Mouse (Mus musculus) CH12.LX (cell line): ENCODE results near the gene Zswim3. TPM values are rescaled to one million over a fixed set of nuclear protein-coding genes. Genes with fewer than 3 reads are reported as not detected.
A peak's percentile ranks its signal among the peaks of the same experiment; 100 is the strongest.

ENCODE experiments used
- DNase-seq: peaks from one replicate; pipeline ENCODE4 v3.0.0-alpha.2; 2013; ENCODE audit errors: extremely low read depth
- H3K27ac ChIP-seq: 2 replicates; pipeline ENCODE4 v1.5.1; 2012; ENCODE audit warnings: low read depth, mild to moderate bottlenecking, control low read depth, moderate library complexity; ENCODE audit not compliant: insufficient read depth
- H3K27me3 ChIP-seq: replicated peaks from 2 replicates; pipeline ENCODE3; 2012; ENCODE audit warnings: inconsistent platforms
- H3K36me3 ChIP-seq, 2 experiments: replicated peaks in 1 of 2; 2 replicates each; pipeline versions ENCODE3 to v1.6.1; 2012; ENCODE audit warnings: inconsistent platforms in 1 of 2, low read length in 1 of 2, mild to moderate bottlenecking in 1 of 2, mixed read lengths in 1 of 2, moderate library complexity in 1 of 2; ENCODE audit not compliant: control insufficient read depth in 1 of 2, insufficient read depth in 1 of 2
- H3K4me1 ChIP-seq, 2 experiments: 2 replicates each; pipeline ENCODE4 v1.6.1; 2012; ENCODE audit warnings: inconsistent platforms in 1 of 2, moderate library complexity in 1 of 2; ENCODE audit not compliant: insufficient read depth in 2 of 2, control insufficient read depth in 1 of 2
- H3K4me2 ChIP-seq: 2 replicates; pipeline ENCODE4 v1.6.1; 2012; ENCODE audit warnings: low read depth, mild to moderate bottlenecking, control low read depth; ENCODE audit not compliant: poor library complexity, insufficient read depth, severe bottlenecking
- H3K4me3 ChIP-seq, 3 experiments: fragments of 150-350 bp in 1 of 3; sonication (generic) in 1 of 3; replicated peaks in 1 of 3; 2 replicates each; pipeline versions ENCODE3 to v1.5.1; 2011 to 2012; ENCODE audit warnings: low read depth in 2 of 3, low read length in 2 of 3, mild to moderate bottlenecking in 2 of 3, moderate library complexity in 2 of 3, control low read depth in 1 of 3, improper control_type of control experiment in 1 of 3, inconsistent platforms in 1 of 3, mixed read lengths in 1 of 3; ENCODE audit not compliant: poor library complexity in 1 of 3
- H3K79me2 ChIP-seq: replicated peaks from 2 replicates; pipeline ENCODE4 v1.6.1; 2012; ENCODE audit warnings: mild to moderate bottlenecking, moderate library complexity; ENCODE audit not compliant: control insufficient read depth, poor library complexity, insufficient read depth, severe bottlenecking; ENCODE audit errors: extremely low read depth
- H3K9ac ChIP-seq: 2 replicates; pipeline ENCODE4 v1.6.1; 2012; ENCODE audit warnings: low read depth, mild to moderate bottlenecking, control low read depth, moderate library complexity; ENCODE audit not compliant: insufficient read depth
- H3K9me3 ChIP-seq: replicated peaks from 2 replicates; pipeline ENCODE3; 2012; ENCODE audit warnings: low read length, inconsistent platforms, mixed read lengths
- BHLHE40 ChIP-seq: IDR thresholded peaks from 2 replicates; pipeline ENCODE4 v1.6.1; 2011; ENCODE audit warnings: mild to moderate bottlenecking, low read depth, low read length, improper control_type of control experiment
- CHD1 ChIP-seq: IDR thresholded peaks from 2 replicates; pipeline ENCODE4 v1.6.1; 2012; ENCODE audit warnings: low read depth, low read length, improper control_type of control experiment, inconsistent platforms
- CHD2 ChIP-seq: IDR thresholded peaks from 2 replicates; pipeline ENCODE4 v1.6.1; 2011; ENCODE audit warnings: low read length, improper control_type of control experiment
- CTCF ChIP-seq, 2 experiments: IDR thresholded peaks in 1 of 2; conservative IDR thresholded peaks in 1 of 2; 2 replicates each; pipeline ENCODE4 v1.5.1; 2011 to 2012; ENCODE audit warnings: low read depth in 2 of 2, low read length in 2 of 2, improper control_type of control experiment in 1 of 2, inconsistent platforms in 1 of 2, mild to moderate bottlenecking in 1 of 2, moderate library complexity in 1 of 2
- E2F4 ChIP-seq: IDR thresholded peaks from 2 replicates; pipeline ENCODE4 v1.6.1; 2011; ENCODE audit warnings: low read depth, low read length, improper control_type of control experiment; ENCODE audit not compliant: insufficient replicate concordance
- ELF1 ChIP-seq: IDR thresholded peaks from 2 replicates; pipeline ENCODE4 v1.6.1; 2014; ENCODE audit warnings: low read depth, mild to moderate bottlenecking, inconsistent platforms, low read length, improper control_type of control experiment
- EP300 ChIP-seq: IDR thresholded peaks from 2 replicates; pipeline ENCODE4 v1.6.1; 2011; ENCODE audit warnings: low read length, improper control_type of control experiment
- ETS1 ChIP-seq: conservative IDR thresholded peaks from 2 replicates; pipeline ENCODE4 v1.6.1; 2012; ENCODE audit warnings: low read depth, mild to moderate bottlenecking, inconsistent platforms, low read length, improper control_type of control experiment, moderate library complexity
- GABPA ChIP-seq: IDR thresholded peaks from 2 replicates; pipeline ENCODE4 v1.6.1; 2012; ENCODE audit warnings: low read depth, low read length, improper control_type of control experiment, inconsistent platforms; ENCODE audit not compliant: insufficient replicate concordance
- HCFC1 ChIP-seq: IDR thresholded peaks from 2 replicates; pipeline ENCODE4 v1.6.1; 2012; ENCODE audit warnings: low read depth, mild to moderate bottlenecking, inconsistent platforms, low read length, improper control_type of control experiment
- IRF4 ChIP-seq: IDR thresholded peaks from 2 replicates; pipeline ENCODE4 v1.6.1; 2014; ENCODE audit warnings: low read depth, mild to moderate bottlenecking, inconsistent platforms, low read length, improper control_type of control experiment
- JUN ChIP-seq: IDR thresholded peaks from 2 replicates; pipeline ENCODE4 v1.6.1; 2011; ENCODE audit warnings: low read depth, mild to moderate bottlenecking, low read length, improper control_type of control experiment, moderate library complexity; ENCODE audit not compliant: insufficient read depth
- JUND ChIP-seq: conservative IDR thresholded peaks from 2 replicates; pipeline ENCODE4 v1.6.1; 2011; ENCODE audit warnings: low read depth, low read length, improper control_type of control experiment
- KAT2A ChIP-seq: IDR thresholded peaks from 2 replicates; pipeline ENCODE4 v1.6.1; 2012; ENCODE audit warnings: low read length, improper control_type of control experiment, inconsistent platforms; ENCODE audit not compliant: insufficient replicate concordance
- MAFK ChIP-seq: IDR thresholded peaks from 2 replicates; pipeline ENCODE4 v1.6.1; 2011; ENCODE audit warnings: low read length, improper control_type of control experiment; ENCODE audit not compliant: insufficient replicate concordance
- MAX ChIP-seq: IDR thresholded peaks from 2 replicates; pipeline ENCODE4 v1.6.1; 2011; ENCODE audit warnings: low read length, improper control_type of control experiment
- MAZ ChIP-seq: IDR thresholded peaks from 2 replicates; pipeline ENCODE4 v1.6.1; 2012; ENCODE audit warnings: low read depth, mild to moderate bottlenecking, inconsistent platforms, low read length, improper control_type of control experiment, moderate library complexity
- MEF2A ChIP-seq: IDR thresholded peaks from 2 replicates; pipeline ENCODE4 v1.6.1; 2014; ENCODE audit warnings: low read depth, mild to moderate bottlenecking, inconsistent platforms, low read length, improper control_type of control experiment, borderline replicate concordance
- MXI1 ChIP-seq: IDR thresholded peaks from 2 replicates; pipeline ENCODE4 v1.6.1; 2011; ENCODE audit warnings: mild to moderate bottlenecking, low read depth, low read length, improper control_type of control experiment
- MYC ChIP-seq: IDR thresholded peaks from 2 replicates; pipeline ENCODE4 v1.6.1; 2011; ENCODE audit warnings: low read depth, mild to moderate bottlenecking, improper control_type of control experiment, low read length
- NELFE ChIP-seq: IDR thresholded peaks from 2 replicates; pipeline ENCODE4 v1.6.1; 2011; ENCODE audit warnings: low read depth, low read length, improper control_type of control experiment
- NRF1 ChIP-seq: IDR thresholded peaks from 2 replicates; pipeline ENCODE4 v1.6.1; 2014; ENCODE audit warnings: low read depth, mild to moderate bottlenecking, inconsistent platforms, low read length, improper control_type of control experiment, moderate library complexity
- PAX5 ChIP-seq: IDR thresholded peaks from 2 replicates; pipeline ENCODE4 v1.6.1; 2012; ENCODE audit warnings: low read length, inconsistent platforms, mixed read lengths
- POLR2A ChIP-seq: IDR thresholded peaks from 2 replicates; pipeline ENCODE4 v1.6.1; 2011; ENCODE audit warnings: low read depth, mild to moderate bottlenecking, improper control_type of control experiment, low read length
- POLR2AphosphoS2 ChIP-seq: IDR thresholded peaks from 2 replicates; pipeline ENCODE4 v1.6.1; 2011; ENCODE audit warnings: low read depth, low read length, improper control_type of control experiment
- RAD21 ChIP-seq: IDR thresholded peaks from 2 replicates; pipeline ENCODE4 v1.6.1; 2011; ENCODE audit warnings: low read depth, mild to moderate bottlenecking, low read length, improper control_type of control experiment, moderate library complexity
- RCOR1 ChIP-seq: conservative IDR thresholded peaks from 2 replicates; pipeline ENCODE4 v1.6.1; 2012; ENCODE audit warnings: low read depth, mild to moderate bottlenecking, inconsistent platforms, low read length, improper control_type of control experiment
- SIN3A ChIP-seq: IDR thresholded peaks from 2 replicates; pipeline ENCODE4 v1.6.1; 2012; ENCODE audit warnings: low read length, improper control_type of control experiment, inconsistent platforms
- SMC3 ChIP-seq: IDR thresholded peaks from 2 replicates; pipeline ENCODE4 v1.6.1; 2011; ENCODE audit warnings: low read depth, low read length, improper control_type of control experiment
- TBP ChIP-seq: conservative IDR thresholded peaks from 2 replicates; pipeline ENCODE4 v1.6.1; 2011; ENCODE audit warnings: low read depth, low read length, improper control_type of control experiment
- TCF12 ChIP-seq: IDR thresholded peaks from 2 replicates; pipeline ENCODE4 v1.6.1; 2014; ENCODE audit warnings: low read depth, mild to moderate bottlenecking, inconsistent platforms, low read length, improper control_type of control experiment
- UBTF ChIP-seq: IDR thresholded peaks from 2 replicates; pipeline ENCODE4 v1.6.1; 2012; ENCODE audit warnings: low read depth, mild to moderate bottlenecking, inconsistent platforms, low read length, improper control_type of control experiment, moderate library complexity
- USF1 ChIP-seq: IDR thresholded peaks from 2 replicates; pipeline ENCODE4 v1.6.1; 2014; ENCODE audit warnings: low read depth, mild to moderate bottlenecking, inconsistent platforms, low read length, improper control_type of control experiment
- USF2 ChIP-seq: conservative IDR thresholded peaks from 2 replicates; pipeline ENCODE4 v1.6.1; 2011; ENCODE audit warnings: low read depth, low read length, improper control_type of control experiment
- ZC3H11A ChIP-seq: IDR thresholded peaks from 2 replicates; pipeline ENCODE4 v1.6.1; 2012; ENCODE audit warnings: low read depth, mild to moderate bottlenecking, inconsistent platforms, low read length, improper control_type of control experiment
- ZKSCAN1 ChIP-seq: IDR thresholded peaks from 2 replicates; pipeline ENCODE4 v1.6.1; 2012; ENCODE audit warnings: low read depth, inconsistent platforms, low read length, improper control_type of control experiment, borderline replicate concordance
- ZMIZ1 ChIP-seq: IDR thresholded peaks from 2 replicates; pipeline ENCODE4 v1.6.1; 2012; ENCODE audit warnings: low read depth, mild to moderate bottlenecking, inconsistent platforms, low read length, improper control_type of control experiment
- ZNF384 ChIP-seq: IDR thresholded peaks from 2 replicates; pipeline ENCODE4 v1.6.1; 2012; ENCODE audit warnings: low read depth, low read length, improper control_type of control experiment, inconsistent platforms
- dilution Hi-C: fragments of 300-500 bp; cut with MboI; formaldehyde crosslinking; loops from 2 replicates; pipeline ENCODE4 v1.14.3; 2020; ENCODE audit warnings: low sequenced_read_pairs; ENCODE audit not compliant: extremely low pct_unique_long_range_greater_than_20kb, extremely low pct_ligation_motif_present
- in situ Hi-C: fragments of 300-500 bp; cut with MboI; formaldehyde crosslinking; loops from 3 replicates; pipeline ENCODE4 v1.14.3; 2019; ENCODE audit warnings: low sequenced_read_pairs, low pct_ligation_motif_present, low pct_unique_long_range_greater_than_20kb, mixed read lengths
- polyA plus RNA-seq: library from polyadenylated mRNA; unstranded; fragments of >175 nt; gene quantifications from 2 replicates; pipeline ENCODE4 v1.2.1, GENCODE M21; 2012; ENCODE audit warnings: low read depth; ENCODE audit not compliant: insufficient read length
- total RNA-seq, 2 experiments: library from RNA; depleted of rRNA; stranded (reverse); fragments of 300-350 nt in 1 of 2; fragments of >200 nt in 1 of 2; gene quantifications; 2 replicates each; pipeline ENCODE4 v1.2.3; 2012 to 2014

The Zswim3 gene
- total and polyA plus RNA-seq, 3 experiments: 2.3 to 3.5 (median 2.5) TPM

DNA sequence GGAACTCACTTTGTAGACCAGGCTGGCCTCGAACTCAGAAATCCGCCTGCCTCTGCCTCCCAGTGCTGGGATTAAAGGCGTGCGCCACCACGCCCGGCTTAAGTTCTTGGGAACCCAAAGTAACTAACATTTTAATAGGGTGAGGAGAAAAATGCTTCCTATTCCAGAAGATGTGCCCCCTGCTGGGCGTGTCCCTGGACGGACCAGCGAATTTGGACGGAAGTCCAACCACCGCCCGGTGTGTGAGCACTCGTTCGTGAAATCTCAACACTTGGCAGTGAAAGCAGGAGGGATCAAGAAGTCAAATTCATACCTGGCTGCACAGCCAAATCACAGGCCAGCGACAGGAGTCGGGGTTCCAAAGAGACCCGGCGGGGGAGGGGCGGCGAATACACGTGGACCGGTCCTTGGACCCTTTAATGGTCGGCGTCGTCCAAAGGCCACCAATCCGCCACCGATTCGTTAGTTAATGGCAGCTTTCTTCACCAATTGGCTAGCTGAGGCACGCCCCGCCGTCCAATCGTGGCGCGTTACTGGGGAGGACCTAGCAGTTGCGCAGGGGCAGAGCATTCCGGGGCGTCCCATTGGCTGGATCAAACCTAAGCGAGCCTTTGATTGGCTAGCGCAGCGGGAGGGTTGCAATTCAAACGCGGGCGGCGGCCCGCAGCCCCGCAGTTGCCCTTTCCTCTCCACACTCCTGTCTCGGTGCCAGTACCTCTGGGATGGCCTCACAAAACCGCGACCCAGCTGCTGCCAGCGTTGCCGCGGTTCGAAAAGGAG, 35.5 kb upstream of the Zswim3 start, which contains the start of gene Ube2c:
TSS of gene Ube2c (plus strand) at position 641 of the 780 bp plus-strand sequence.
- TF ChIP-seq NRF1 (peak; percentile 87), ELF1 (peak; percentile 7; the same call in 1 of the 2 replicates), MAX (peak; percentile 98), IRF4 (no peak; the same call in 1 of the 2 replicates), KAT2A (0 out of 2 replicates have a peak, but pooled peaks have one; percentile 51), USF1 (peak; percentile 36; the same call in 1 of the 2 replicates), MAFK (no peak), USF2 (no peak), CHD1 (no peak), ZKSCAN1 (no peak), JUND (no peak), TCF12 (peak; percentile 58; the same call in 1 of the 2 replicates), SIN3A (peak; percentile 98), RAD21 (no peak), NELFE (peak; percentile 87), TBP (peak; percentile 92), RCOR1 (no peak), MXI1 (peak; percentile 98), POLR2AphosphoS2 (peak; percentile 83), ETS1 (no peak), MAZ (no peak), EP300 (no peak), CTCF (conservative IDR thresholded peaks at IDR 0.05 in 1 of 2, IDR thresholded peaks at IDR 0.05 in 1 of 2; ENCODE audit: low read depth in 2 of 2, low read length in 2 of 2) (peak in 1 of 2 experiments; percentile 35; a peak in 2 of 4 replicates), CHD2 (peak; percentile 98), MYC (peak; percentile 100), POLR2A (peak; percentile 92), UBTF (no peak), ZMIZ1 (peak; percentile 67; the same call in 1 of the 2 replicates), E2F4 (peak; percentile 85; the same call in 1 of the 2 replicates), HCFC1 (peak; percentile 58), ZC3H11A (no peak), BHLHE40 (no peak), PAX5 (no peak), GABPA (no peak), SMC3 (no peak), ZNF384 (no peak), JUN (no peak), MEF2A (no peak)
- no peaks in the 10 kb centered on the region for H3K27me3 ChIP-seq
- H3K9me3 ChIP-seq: no peaks in the 10 kb centered on the region
- in situ Hi-C loops (no loop called here), dilution Hi-C loops (no loop called here)
- peaks cover 44 to 71% of the 10 kb centered on the region in 2 experiments for H3K36me3 ChIP-seq
- H3K4me1 ChIP-seq: peaks cover 9 to 34% of the 10 kb centered on the region in 2 experiments
- H3K4me2 ChIP-seq: peak within 1 kb of the TSS; percentile 73
- peak within 1 kb of the TSS; percentile 50; the same call in 1 of the 2 replicates for H3K27ac ChIP-seq
- peak within 1 kb of the TSS; percentile 79 for H3K9ac ChIP-seq
- peaks cover 10% of the 10 kb centered on the region; the same call in 1 of the 2 replicates for H3K79me2 ChIP-seq
- H3K4me3 ChIP-seq: peak within 1 kb of the TSS; percentile 73 to 98 (median 92)
- peak; percentile 99 for DNase-seq
